Mouse (Mus musculus): Measurements from ENCODE around the gene Dusp5.

DNA sequence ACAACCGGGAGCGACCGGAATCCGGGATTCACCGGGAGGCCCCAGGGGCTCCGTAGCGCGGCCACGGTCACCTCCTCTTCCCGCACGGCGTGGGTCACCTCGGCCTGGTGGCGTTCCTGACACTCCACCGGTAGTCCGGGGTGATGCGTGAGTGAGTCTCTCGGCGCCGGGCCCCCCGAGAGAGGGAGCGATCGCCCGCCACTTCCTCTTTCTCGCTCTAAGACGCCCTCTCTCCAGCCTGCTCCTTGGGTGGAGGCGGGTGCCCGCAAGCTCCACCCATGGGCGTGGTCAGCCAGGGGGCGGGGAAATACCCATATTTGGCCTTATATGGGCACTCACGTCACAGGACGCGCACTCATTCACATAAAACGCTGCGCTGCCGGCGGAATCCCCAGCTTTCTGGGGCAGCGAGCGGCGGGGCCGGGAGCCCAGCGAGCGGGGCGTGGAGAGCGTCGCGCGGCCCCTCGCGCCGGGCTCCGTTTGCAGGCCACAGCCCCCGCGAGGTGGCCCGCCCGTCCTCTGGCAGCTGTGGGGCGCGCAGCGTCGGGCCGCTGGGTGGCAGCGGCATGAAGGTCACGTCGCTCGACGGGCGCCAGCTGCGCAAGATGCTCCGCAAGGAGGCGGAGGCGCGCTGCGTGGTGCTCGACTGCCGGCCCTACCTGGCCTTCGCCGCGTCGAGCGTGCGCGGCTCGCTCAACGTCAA, at the start of gene Dusp5:
- TF ChIP-seq CTCF (IDR thresholded peaks at IDR 0.05; ENCODE audit: low read depth) (peak; percentile 56), EP300 (optimal IDR thresholded peaks at IDR 0.05) (no peak)
